Mouse (Mus musculus): Measurements from ENCODE around the gene Ttc29. TPM values are rescaled to one million over a fixed set of nuclear protein-coding genes. Genes with fewer than 3 reads are reported as not detected.

Ttc29 gene
- not detected for total RNA-seq (2021)
- long read RNA-seq, experiment 1, result 0 reads
- long read RNA-seq, experiment 2, result 0 reads

- no peak for DNase-seq (ENCODE audit: low spot score in 2 of 2)
Measured at GRCm38 (mm10) chr8:78213074-78213473, at the start of gene Ttc29. TSS of gene Ttc29 (plus strand) at chr8:78213297.

- no peak for DNase-seq (ENCODE audit: low spot score in 2 of 2)
Measured at GRCm38 (mm10) chr8:78171351-78171750, 41.7 kb upstream of the Ttc29 start.

- DNase-seq (ENCODE audit: low spot score in 2 of 2), result no peak
Measured at GRCm38 (mm10) chr8:78182654-78183053, 30.4 kb upstream of the Ttc29 start.

DNA sequence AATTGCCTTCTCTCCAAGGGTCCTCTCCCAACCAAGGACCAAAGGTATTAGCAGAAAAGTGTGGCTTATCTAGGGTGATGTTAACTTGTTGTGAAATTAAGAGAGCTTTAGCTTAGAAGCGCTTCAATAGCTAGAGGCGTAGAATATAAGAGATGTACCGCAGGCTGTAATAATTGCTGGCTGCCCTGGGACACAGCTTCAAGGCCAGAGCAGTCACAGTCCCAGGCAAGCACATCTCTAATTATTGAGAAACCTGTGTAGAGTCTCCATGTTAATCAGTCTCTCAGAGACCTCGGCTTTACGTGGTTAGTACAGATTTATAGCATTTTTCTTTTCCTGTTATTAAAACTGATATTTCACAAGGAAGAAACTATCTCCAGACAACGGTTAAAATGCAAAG is 29.7 kb upstream of the Ttc29 start:
- DNase-seq (ENCODE audit: low spot score in 2 of 2), result no peak

- DNase-seq (ENCODE audit: low spot score in 2 of 2), result no peak
Measured at GRCm38 (mm10) chr8:78187087-78187486, 26.0 kb upstream of the Ttc29 start.

- no peak for DNase-seq (ENCODE audit: low spot score in 2 of 2)
Measured at GRCm38 (mm10) chr8:78204229-78204628, 8.9 kb upstream of the Ttc29 start.

DNA sequence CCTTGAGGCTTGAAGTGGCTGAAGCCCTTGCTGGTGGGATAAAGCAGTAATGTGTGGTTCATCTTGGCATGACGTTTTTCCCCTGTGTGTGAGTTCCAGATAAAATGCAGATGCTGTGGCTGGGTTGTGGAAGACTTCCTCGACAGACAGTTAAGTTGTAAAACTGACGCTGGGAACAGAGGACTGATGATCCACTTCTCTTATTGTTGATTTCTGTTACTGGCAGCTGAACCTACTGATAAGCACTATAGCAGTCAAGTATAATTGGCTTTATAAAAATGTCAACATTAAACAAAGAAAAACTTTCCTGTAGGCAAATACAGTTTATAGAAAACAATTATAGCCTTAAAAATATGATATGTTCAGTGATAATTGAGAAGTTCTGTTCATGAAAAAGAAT is 2.7 kb upstream of the Ttc29 start:
- DNase-seq (ENCODE audit: low spot score in 2 of 2), result no peak

DNA sequence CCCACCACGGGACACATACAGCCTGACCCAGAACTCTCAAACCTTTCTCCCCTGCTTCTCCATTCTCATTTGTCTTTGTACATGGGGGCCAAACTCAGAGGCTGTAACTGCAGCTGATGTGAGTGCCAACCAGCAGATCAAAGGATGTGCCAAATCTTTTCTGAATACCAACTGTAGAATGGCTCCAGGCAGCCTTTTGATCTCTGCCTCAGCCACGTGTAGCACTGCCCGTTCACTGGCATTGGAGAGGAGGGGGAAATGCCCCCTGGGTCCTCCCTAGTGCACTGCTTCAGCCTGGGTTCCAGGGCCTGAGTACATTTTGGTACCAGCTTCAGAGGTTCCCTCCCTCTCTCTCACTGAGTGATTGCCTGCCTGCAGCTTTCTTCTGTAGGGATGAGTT is 1.5 kb downstream of the Ttc29 start:
- DNase-seq (ENCODE audit: low spot score in 2 of 2), result no peak

DNA sequence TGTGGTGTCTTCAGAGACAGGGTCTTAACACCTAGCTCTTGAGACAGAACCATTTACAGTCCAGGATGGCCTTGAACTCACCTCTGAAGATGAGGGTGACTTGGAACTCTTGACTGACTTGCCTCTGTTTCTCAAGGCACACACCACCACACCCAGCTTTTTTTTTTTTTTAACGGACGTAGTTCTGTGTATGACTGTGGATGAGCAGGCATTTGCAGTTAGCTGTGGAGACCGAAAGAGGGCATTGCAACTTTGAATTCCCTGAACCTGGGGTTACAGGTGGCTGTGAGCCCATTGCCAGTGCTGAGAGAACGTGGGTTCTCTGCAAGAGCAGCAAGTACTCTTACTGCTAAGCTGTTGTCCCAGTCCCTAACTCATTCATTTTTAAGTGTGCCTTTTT is 13.0 kb downstream of the Ttc29 start:
- no peak for DNase-seq (ENCODE audit: low spot score in 2 of 2)

DNA sequence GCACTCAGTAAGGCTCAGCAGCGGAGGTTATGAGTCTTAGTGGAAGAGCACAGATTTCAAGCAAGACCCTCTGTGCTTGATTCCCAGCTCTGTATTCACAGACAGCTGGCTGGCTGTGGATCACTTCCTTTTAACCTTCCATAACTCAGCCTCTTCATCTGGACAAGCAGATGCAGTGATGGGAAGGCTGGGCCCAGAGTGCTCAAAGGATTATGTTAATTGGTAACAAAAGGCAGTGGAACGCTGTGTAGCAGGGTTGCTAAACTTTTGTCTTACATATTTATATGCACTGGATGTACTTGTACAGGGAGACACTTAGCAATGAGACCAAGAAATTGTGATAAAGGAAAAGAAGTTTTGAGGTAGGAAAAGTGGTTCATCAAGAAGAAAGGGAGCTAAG is 17.6 kb downstream of the Ttc29 start:
- no peak for DNase-seq (ENCODE audit: low spot score in 2 of 2)

DNA sequence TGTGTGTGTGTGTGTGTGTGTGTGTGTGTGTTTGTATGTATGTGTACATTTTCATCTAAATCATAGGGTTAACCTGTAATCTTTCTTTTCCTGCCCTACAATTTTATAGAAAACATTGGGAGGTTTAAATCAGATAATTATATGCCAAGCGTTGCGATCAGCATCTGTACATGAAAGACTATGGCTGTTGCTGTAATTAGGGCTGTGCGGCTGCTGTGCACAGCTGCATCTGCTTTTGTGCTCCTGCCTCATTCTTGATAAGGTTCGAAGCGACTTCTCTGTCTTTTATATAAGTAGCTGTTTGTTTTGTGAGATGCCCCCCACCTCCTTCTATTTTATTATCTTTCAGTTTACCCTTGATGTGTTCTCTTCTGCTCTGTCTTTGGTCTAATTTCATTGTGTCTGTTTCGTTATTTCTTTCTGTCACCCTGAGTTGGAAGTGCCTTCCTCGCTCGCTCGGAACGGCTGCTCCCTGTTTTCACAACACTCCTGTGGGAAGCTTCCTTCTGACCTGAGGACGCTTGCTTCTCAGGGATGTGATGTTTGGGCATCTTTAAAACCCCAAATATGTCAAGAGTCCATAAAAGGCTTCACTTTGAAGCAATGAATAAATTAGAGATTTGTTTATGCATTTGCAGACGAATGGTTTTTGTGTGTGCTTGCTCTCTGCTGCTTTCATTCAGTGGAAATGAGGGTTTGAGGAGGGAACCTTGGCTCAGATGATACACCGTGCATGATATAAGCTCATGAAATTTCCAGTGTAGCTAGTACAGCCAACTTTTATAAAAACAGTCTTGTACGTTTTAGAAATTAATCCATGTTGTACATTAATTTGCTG is 20.0 kb downstream of the Ttc29 start:
- no peak for DNase-seq (ENCODE audit: low spot score in 2 of 2)

- DNase-seq (ENCODE audit: low spot score in 2 of 2), result no peak
Measured at GRCm38 (mm10) chr8:78233708-78234201, 20.7 kb downstream of the Ttc29 start.

- DNase-seq (ENCODE audit: low spot score in 2 of 2), result peak in 1 of 2 experiments; percentile 7
Measured at GRCm38 (mm10) chr8:78237972-78238675, 25.0 kb downstream of the Ttc29 start.

DNA sequence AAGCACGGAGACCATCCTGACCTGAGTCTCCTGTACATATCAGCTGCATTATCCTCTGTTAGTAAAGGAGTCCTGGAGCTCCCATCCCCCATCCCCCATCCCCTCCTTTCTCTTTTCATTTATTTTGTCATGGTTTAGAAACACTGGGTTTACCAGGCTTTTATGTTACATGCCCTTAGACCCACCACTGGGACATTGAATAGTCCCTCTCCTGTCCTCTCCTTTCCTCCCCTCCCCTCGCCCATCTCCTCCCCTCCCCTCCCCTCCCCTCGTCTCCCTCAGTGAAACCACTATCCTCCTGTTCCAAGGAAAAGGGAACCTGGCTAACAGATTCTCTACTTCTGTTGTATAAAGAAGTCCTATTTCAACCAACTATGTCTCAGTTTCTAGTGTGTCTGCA is 38.0 kb downstream of the Ttc29 start:
- no peak for DNase-seq (ENCODE audit: low spot score in 2 of 2)

DNA sequence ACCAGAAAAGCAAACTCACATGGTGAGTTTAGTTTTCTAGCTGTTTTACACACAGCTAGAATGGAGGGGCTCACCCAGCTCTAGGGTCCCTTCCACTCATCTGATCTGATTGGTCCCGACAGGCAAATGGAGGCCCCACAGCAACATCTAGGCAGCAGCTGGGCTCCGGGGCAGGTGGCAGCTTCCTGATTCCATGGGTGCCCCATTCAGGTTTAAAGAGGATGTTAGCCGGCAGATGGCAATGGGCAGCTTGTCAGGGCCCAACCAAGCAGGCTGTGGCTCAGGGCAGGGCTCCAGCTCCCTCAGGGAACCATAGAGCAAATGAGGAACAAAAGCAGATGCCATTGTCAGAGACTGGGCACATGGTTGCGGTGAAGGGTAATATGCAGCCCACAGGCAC is 41.3 kb downstream of the Ttc29 start:
- no peak for DNase-seq (ENCODE audit: low spot score in 2 of 2)

GRCm38 (mm10) chr8:78255011-78255410 is 41.9 kb downstream of the Ttc29 start:
- DNase-seq (ENCODE audit: low spot score in 2 of 2), result no peak

DNA sequence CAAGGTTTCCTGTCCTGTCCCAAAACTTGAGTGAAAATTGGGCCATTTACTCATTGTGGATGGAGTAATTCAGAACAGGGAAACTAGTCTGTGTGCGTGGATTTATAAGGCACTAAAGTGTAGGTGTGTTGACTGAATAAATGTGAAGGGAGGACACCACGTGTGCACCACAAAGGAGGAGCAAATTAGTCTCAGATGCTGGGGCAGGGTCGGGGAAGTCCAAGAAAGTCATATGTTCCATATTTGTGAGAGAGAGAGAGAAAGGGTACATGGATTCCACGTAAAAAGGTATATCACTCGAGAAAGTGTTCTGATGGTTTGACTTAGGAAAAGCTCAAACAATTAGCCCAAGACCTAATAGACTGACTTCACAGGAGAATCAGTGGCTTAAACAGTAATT is 52.4 kb downstream of the Ttc29 start:
- no peak for DNase-seq (ENCODE audit: low spot score in 2 of 2)

- no peak for DNase-seq (ENCODE audit: low spot score in 2 of 2)
Measured at GRCm38 (mm10) chr8:78266231-78266630, 53.1 kb downstream of the Ttc29 start.

DNA sequence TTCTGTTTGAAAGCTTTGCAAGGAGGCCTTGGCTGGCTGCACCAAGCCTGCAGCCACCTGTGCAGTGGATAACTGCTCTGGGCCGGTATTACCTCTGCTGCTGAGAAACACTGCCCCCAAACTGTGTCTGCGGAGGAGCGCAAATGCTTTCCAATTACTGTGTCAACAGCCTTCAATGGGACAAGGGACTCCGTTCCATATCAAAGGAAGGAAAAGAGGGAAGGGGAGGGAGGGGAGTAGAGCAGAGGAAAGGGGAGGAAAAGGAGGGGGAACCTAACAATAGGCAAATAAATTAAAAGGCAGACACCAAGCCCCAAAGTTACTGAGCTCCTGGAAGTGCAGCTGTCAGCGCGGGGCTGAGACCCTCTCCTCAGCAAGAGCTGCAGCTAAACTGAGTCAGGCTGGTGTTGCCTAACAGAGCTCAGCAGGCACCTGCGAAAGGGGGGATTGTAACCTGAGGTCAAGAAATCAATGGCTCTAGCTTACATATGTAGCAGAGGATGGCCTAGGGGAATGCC is 54.9 kb downstream of the Ttc29 start:
- DNase-seq (ENCODE audit: low spot score in 2 of 2), result no peak

GRCm38 (mm10) chr8:78269281-78269680 is 56.2 kb downstream of the Ttc29 start:
- DNase-seq (ENCODE audit: low spot score in 2 of 2), result peak in 1 of 2 experiments; percentile 13

DNA sequence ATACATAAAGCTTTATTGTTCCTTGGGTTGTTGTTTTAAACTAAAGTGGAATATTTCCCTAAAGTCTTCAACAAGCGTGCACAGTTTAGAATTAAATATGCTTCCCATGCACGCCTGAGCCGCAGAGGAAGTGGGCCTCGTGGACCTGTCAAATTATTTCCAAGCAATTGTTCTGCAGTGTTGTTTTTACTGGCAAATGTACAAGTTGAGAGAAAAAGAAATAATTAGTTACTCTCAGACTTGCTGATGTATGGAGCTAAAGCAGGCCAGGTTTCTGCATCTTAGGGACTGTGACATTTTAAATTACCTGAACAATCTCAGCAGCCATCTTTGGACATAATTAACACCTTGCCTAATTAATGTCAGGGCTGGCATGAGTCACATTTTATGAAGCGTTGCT is 58.3 kb downstream of the Ttc29 start:
- no peak for DNase-seq (ENCODE audit: low spot score in 2 of 2)

GRCm38 (mm10) chr8:78276120-78276519 is 63.0 kb downstream of the Ttc29 start:
- no peak for DNase-seq (ENCODE audit: low spot score in 2 of 2)
